Mouse (Mus musculus) spleen, adult 2 months (tissue): ENCODE measurements at regions not wholly inside any gene's neighbourhood (a gene's known extent, or its start where the extent isn't known, plus 50 kb on each side); places are given as distances from the start of the nearest gene placed in this dataset.

Experiments
- CTCF ChIP-seq: fragments of 200-500 bp; IDR thresholded peaks from 2 replicates; pipeline ENCODE4 v1.5.1; 2011; ENCODE audit warnings: mild to moderate bottlenecking, inconsistent platforms; ENCODE audit not compliant: insufficient read depth, insufficient read length, insufficient replicate concordance; ENCODE audit errors: extremely low read depth
- POLR2A ChIP-seq: fragments of 200-500 bp; IDR thresholded peaks from 2 replicates; pipeline ENCODE4 v1.6.1; 2011; ENCODE audit warnings: low read depth, low read length, inconsistent platforms

DNA sequence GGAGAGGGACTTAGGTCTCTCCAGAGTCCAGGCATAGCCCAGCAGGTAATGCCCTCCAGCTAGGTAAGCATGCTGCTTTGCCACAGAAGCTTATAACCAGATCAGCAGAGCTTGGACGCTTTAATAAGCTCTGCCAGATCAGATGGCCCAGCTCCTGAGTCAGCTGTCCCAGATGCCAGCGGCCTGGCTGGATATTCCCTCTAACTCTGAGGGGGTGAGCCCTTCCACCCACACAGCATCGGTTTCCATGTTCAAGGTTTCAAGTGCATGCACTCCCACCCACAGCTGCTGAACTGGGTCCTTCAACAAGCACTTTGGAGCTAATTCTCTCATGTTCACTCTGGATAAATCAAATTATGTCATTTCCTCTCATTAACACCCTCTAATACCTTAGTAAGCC is 417.3 kb downstream of the 1810013L24Rik start:
- TF ChIP-seq POLR2A (no peak), CTCF (no peak)
